8 mouse cellular contexts compared by ENCODE assay signal in genomic region chr10:86299795-86300194, GRCm38 (mm10). TPM values are rescaled to one million over a fixed set of nuclear protein-coding genes. Genes with fewer than 3 reads are reported as not detected.
DNase-seq lines count a peak whose midpoint lies in the region; ATAC-seq lines count a peak whose summit lies in the region.

No protein-coding gene starts in this region.

- no peak for DNase-seq in kidney, adult 8-10 months
- DNase-seq in embryonic facial prominence, embryonic 11.5 days (ENCODE audit: low spot score): no peak
- no peak for DNase-seq in embryo, embryonic 10.5 days (ENCODE audit: low spot score)
- DNase-seq in retina, postnatal 1 day: no peak

- H3K4me1 ChIP-seq in kidney, embryonic 15.5 days: peaks cover 61% of the 10 kb centered on the region
- peaks cover 13% of the 10 kb centered on the region for H3K4me1 ChIP-seq in embryonic facial prominence, embryonic 11.5 days (ENCODE audit: control insufficient read depth, insufficient read depth, low read length)
- H3K4me1 ChIP-seq in hindbrain, embryonic 16.5 days (ENCODE audit: control insufficient read depth, insufficient read depth, low read depth, low read length): peaks cover 27% of the 10 kb centered on the region
- H3K4me1 ChIP-seq in midbrain, embryonic 15.5 days: peaks cover 44% of the 10 kb centered on the region

- H3K4me3 ChIP-seq in kidney, embryonic 15.5 days (replicated peaks): peak overlapping the region; percentile 66
- peak overlapping the region; percentile 65 for H3K4me3 ChIP-seq in embryonic facial prominence, embryonic 11.5 days (ENCODE audit: low read depth, low read length)
- peak overlapping the region; percentile 60 for H3K4me3 ChIP-seq in hindbrain, embryonic 16.5 days (ENCODE audit: low read length)
- peak overlapping the region; percentile 50 for H3K4me3 ChIP-seq in midbrain, embryonic 15.5 days

- 0 out of 2 replicates have a peak overlapping the region, but pooled peaks have one; percentile 34 for H3K27ac ChIP-seq in kidney, embryonic 15.5 days
- no peak overlapping the region for H3K27ac ChIP-seq in embryonic facial prominence, embryonic 11.5 days (replicated peaks; ENCODE audit: low read depth, low read length)
- no peak overlapping the region for H3K27ac ChIP-seq in hindbrain, embryonic 16.5 days (ENCODE audit: low read depth, low read length)
- no peak overlapping the region for H3K27ac ChIP-seq in midbrain, embryonic 15.5 days

- peak overlapping the region; percentile 84 for H3K9ac ChIP-seq in kidney, embryonic 15.5 days
- peak overlapping the region; percentile 72; the same call in 1 of the 2 replicates for H3K9ac ChIP-seq in embryonic facial prominence, embryonic 11.5 days (replicated peaks; ENCODE audit: low read length)
- peak overlapping the region; percentile 75 for H3K9ac ChIP-seq in hindbrain, embryonic 16.5 days (ENCODE audit: low read depth, low read length)
- peak overlapping the region; percentile 44 for H3K9ac ChIP-seq in midbrain, embryonic 15.5 days

- no peaks in the 10 kb centered on the region for H3K9me3 ChIP-seq in kidney, embryonic 15.5 days (replicated peaks)
- H3K9me3 ChIP-seq in embryonic facial prominence, embryonic 11.5 days (replicated peaks; ENCODE audit: control insufficient read depth, low read length): no peaks in the 10 kb centered on the region
- no peaks in the 10 kb centered on the region for H3K9me3 ChIP-seq in hindbrain, embryonic 16.5 days (ENCODE audit: control insufficient read depth, low read length)
- H3K9me3 ChIP-seq in midbrain, embryonic 15.5 days: no peaks in the 10 kb centered on the region

- WGBS in kidney, embryonic 15.5 days: 42% methylated on average over 6 of the region's 6 CpGs
- 36% methylated on average over 6 of the region's 6 CpGs for WGBS in embryonic facial prominence, embryonic 11.5 days
- 35% methylated on average over 6 of the region's 6 CpGs for WGBS in hindbrain, embryonic 16.5 days
- 42% methylated on average over 6 of the region's 6 CpGs for WGBS in midbrain, embryonic 15.5 days

- H3K36me3 ChIP-seq in kidney, embryonic 15.5 days: no peaks in the 10 kb centered on the region; the same call in 1 of the 2 replicates
- H3K36me3 ChIP-seq in embryonic facial prominence, embryonic 11.5 days (replicated peaks; ENCODE audit: control insufficient read depth, insufficient read depth, low read depth, low read length): no peaks in the 10 kb centered on the region
- no peaks in the 10 kb centered on the region for H3K36me3 ChIP-seq in hindbrain, embryonic 16.5 days (ENCODE audit: control insufficient read depth, insufficient read depth, low read length)
- no peaks in the 10 kb centered on the region for H3K36me3 ChIP-seq in midbrain, embryonic 15.5 days (replicated peaks)

- H3K27me3 ChIP-seq in kidney, embryonic 15.5 days: peaks cover 28% of the 10 kb centered on the region
- H3K27me3 ChIP-seq in embryonic facial prominence, embryonic 11.5 days (ENCODE audit: control insufficient read depth, insufficient read depth, low read length): no peaks in the 10 kb centered on the region
- no peaks in the 10 kb centered on the region for H3K27me3 ChIP-seq in hindbrain, embryonic 16.5 days (replicated peaks; ENCODE audit: control insufficient read depth, insufficient read depth, low read length)
- H3K27me3 ChIP-seq in midbrain, embryonic 15.5 days (replicated peaks): no peaks in the 10 kb centered on the region

- peak overlapping the region; percentile 89 for H3K4me2 ChIP-seq in kidney, embryonic 15.5 days
- H3K4me2 ChIP-seq in embryonic facial prominence, embryonic 11.5 days (ENCODE audit: low read depth, low read length): peak overlapping the region; percentile 97
- H3K4me2 ChIP-seq in hindbrain, embryonic 16.5 days (ENCODE audit: low read length): peak overlapping the region; percentile 95
- H3K4me2 ChIP-seq in midbrain, embryonic 15.5 days: peak overlapping the region; percentile 99

- ATAC-seq in kidney, embryonic 15.5 days (replicated peaks; ENCODE audit: low FRiP score): no peak
- ATAC-seq in embryonic facial prominence, embryonic 11.5 days (replicated peaks; ENCODE audit: insufficient number of reproducible peaks, low FRiP score, low TSS enrichment, low read depth): no peak
- no peak for ATAC-seq in hindbrain, embryonic 16.5 days
- 0 out of 2 replicates have a peak, but pooled peaks have one; percentile 4 for ATAC-seq in midbrain, embryonic 15.5 days (replicated peaks)
- ATAC-seq in megakaryocyte-erythroid progenitor cell, adult 5-6 weeks (replicated peaks; ENCODE audit: low FRiP score, low TSS enrichment, poor library complexity, severe bottlenecking): no peak

RNA-seq across cellular contexts. Expression of gene Timp3, which starts 0.4 kb away (rescaled TPM):
- 82.0 and 85.9 TPM in 2 replicates for polyA plus RNA-seq in kidney, embryonic 15.5 days (2015; fragmentation: Nextera tagmentation; extraction: Ambion mirVana)
- 39.7 and 40.0 TPM in 2 replicates for polyA plus RNA-seq in embryonic facial prominence, embryonic 11.5 days (2014; fragmentation: Nextera tagmentation; extraction: Ambion mirVana)
- 56.1 and 58.9 TPM in 2 replicates for polyA plus RNA-seq in hindbrain, embryonic 16.5 days (2015; fragmentation: Nextera tagmentation; extraction: Ambion mirVana)
- 31.1 and 33.9 TPM in 2 replicates for polyA plus RNA-seq in midbrain, embryonic 15.5 days (2015; fragmentation: Nextera tagmentation; extraction: Ambion mirVana)
- 1.6 TPM in 1 of 2 replicates, not detected in the other for total RNA-seq in megakaryocyte-erythroid progenitor cell, adult 5-6 weeks (2014; fragmentation: Nextera tagmentation)
- total RNA-seq in megakaryocyte-erythroid progenitor cell, adult 5-6 weeks (2017): 2.4 and 2.7 TPM in 2 replicates
